Mouse (Mus musculus) liver, postnatal 0 days (tissue): ENCODE results near the gene Dnal4.

Source experiments
- CTCF ChIP-seq: sonication (generic); IDR thresholded peaks from 2 replicates; pipeline ENCODE4 v1.5.1; 2016; ENCODE audit warnings: antibody characterized with exemption, low read depth
- EP300 ChIP-seq: IDR thresholded peaks from 2 replicates; pipeline ENCODE4 v1.6.1; 2016; ENCODE audit warnings: antibody characterized with exemption, low read depth, mild to moderate bottlenecking

GRCm38 (mm10) chr15:79716710-79717109, 60.9 kb downstream of the Dnal4 start:
- TF ChIP-seq CTCF (no peak), EP300 (no peak)
